Mouse (Mus musculus) MEL (cell line): ENCODE measurements around the gene Olfr748.

ENCODE experiments used
- CTCF ChIP-seq, 3 experiments: IDR thresholded peaks in 2 of 3; conservative IDR thresholded peaks in 1 of 3; 2 replicates each; pipeline ENCODE4 v1.5.1; 2011 to 2012; ENCODE audit warnings: low read length in 3 of 3, low read depth in 2 of 3, mild to moderate bottlenecking in 2 of 3, improper control_type of control experiment in 1 of 3, inconsistent platforms in 1 of 3, mixed read lengths in 1 of 3, moderate library complexity in 1 of 3; ENCODE audit not compliant: control insufficient read depth in 1 of 3, insufficient read depth in 1 of 3, poor library complexity in 1 of 3, severe bottlenecking in 1 of 3
- EP300 ChIP-seq, 2 experiments: IDR thresholded peaks; 2 replicates each; pipeline ENCODE4 v1.6.1; 2011; ENCODE audit warnings: improper control_type of control experiment in 2 of 2, low read length in 2 of 2, low read depth in 1 of 2, mild to moderate bottlenecking in 1 of 2
- GABPA ChIP-seq: IDR thresholded peaks from 2 replicates; pipeline ENCODE4 v1.6.1; 2012; ENCODE audit warnings: low read depth, mild to moderate bottlenecking, inconsistent platforms, low read length, improper control_type of control experiment, moderate library complexity
- HCFC1 ChIP-seq: IDR thresholded peaks from 2 replicates; pipeline ENCODE4 v1.6.1; 2012; ENCODE audit warnings: low read depth, mild to moderate bottlenecking, inconsistent platforms, low read length, improper control_type of control experiment, moderate library complexity
- MYB ChIP-seq: IDR thresholded peaks from 2 replicates; pipeline ENCODE4 v1.6.1; 2011; ENCODE audit warnings: mild to moderate bottlenecking, low read depth, low read length, improper control_type of control experiment
- POLR2A ChIP-seq, 2 experiments: IDR thresholded peaks; 2 replicates each; pipeline ENCODE4 v1.6.1; 2011 to 2012; ENCODE audit warnings: low read length in 2 of 2, mild to moderate bottlenecking in 2 of 2, control low read depth in 1 of 2, improper control_type of control experiment in 1 of 2, low read depth in 1 of 2, moderate library complexity in 1 of 2; ENCODE audit not compliant: control insufficient read depth in 1 of 2, insufficient read depth in 1 of 2, poor library complexity in 1 of 2
- POLR2AphosphoS5 ChIP-seq: IDR thresholded peaks from 2 replicates; pipeline ENCODE4 v1.6.1; 2012; ENCODE audit warnings: low read depth, borderline replicate concordance, mild to moderate bottlenecking, inconsistent platforms, low read length, moderate library complexity, mixed read lengths
- SIN3A ChIP-seq: IDR thresholded peaks from 2 replicates; pipeline ENCODE4 v1.6.1; 2012; ENCODE audit warnings: low read length, improper control_type of control experiment, inconsistent platforms
- USF1 ChIP-seq: IDR thresholded peaks from 2 replicates; pipeline ENCODE4 v1.6.1; 2014; ENCODE audit warnings: low read depth, mild to moderate bottlenecking, inconsistent platforms, low read length, improper control_type of control experiment, moderate library complexity
- ZC3H11A ChIP-seq: IDR thresholded peaks from 2 replicates; pipeline ENCODE4 v1.6.1; 2012; ENCODE audit warnings: low read depth, mild to moderate bottlenecking, inconsistent platforms, low read length, improper control_type of control experiment
- ZNF384 ChIP-seq: IDR thresholded peaks from 2 replicates; pipeline ENCODE4 v1.6.1; 2012; ENCODE audit warnings: low read depth, mild to moderate bottlenecking, inconsistent platforms, low read length, improper control_type of control experiment

DNA sequence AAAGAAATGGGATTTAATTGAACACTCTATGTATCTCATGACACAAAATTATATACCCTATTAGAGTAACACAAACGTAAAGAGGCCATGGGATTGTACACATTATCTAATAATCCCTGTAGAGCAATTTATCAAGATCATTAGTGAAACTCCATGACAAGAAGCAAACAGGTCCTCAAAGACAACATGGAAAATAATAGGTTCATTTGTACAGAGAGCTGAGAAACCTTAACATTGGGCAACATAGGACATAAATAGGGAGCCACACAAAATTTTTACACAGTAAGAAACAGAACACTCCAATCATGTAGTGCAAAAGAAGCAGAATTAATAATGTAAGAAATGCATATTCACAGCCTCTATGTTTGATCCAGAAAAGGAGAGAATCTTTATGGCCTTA lies at the start of gene Olfr748:
- TF ChIP-seq POLR2AphosphoS5 (no peak), HCFC1 (no peak), CTCF (IDR thresholded peaks at IDR 0.05 in 2 of 3, conservative IDR thresholded peaks at IDR 0.05 in 1 of 3; ENCODE audit: control insufficient read depth in 1 of 3, insufficient read depth in 1 of 3, low read depth in 2 of 3, low read length in 3 of 3, poor library complexity in 1 of 3, severe bottlenecking in 1 of 3) (no peak), POLR2A (IDR thresholded peaks at IDR 0.05; ENCODE audit: control insufficient read depth in 1 of 2, insufficient read depth in 1 of 2, low read depth in 1 of 2, low read length in 2 of 2, poor library complexity in 1 of 2) (no peak), ZNF384 (no peak), EP300 (IDR thresholded peaks at IDR 0.05; ENCODE audit: low read depth in 1 of 2, low read length in 2 of 2) (no peak), ZC3H11A (no peak), SIN3A (no peak), USF1 (no peak), GABPA (no peak), MYB (no peak)
